Mouse (Mus musculus): ENCODE measurements at regions not wholly inside any gene's neighbourhood (a gene's known extent, or its start where the extent isn't known, plus 50 kb on each side); places are given as distances from the start of the nearest gene placed in this dataset.

- TF ChIP-seq GATA1 (IDR thresholded peaks at IDR 0.05; ENCODE audit: borderline replicate concordance, low read length) (no peak), TAL1 (conservative IDR thresholded peaks at IDR 0.05; ENCODE audit: low read depth, low read length) (no peak), POLR2AphosphoS5 (IDR thresholded peaks at IDR 0.05; ENCODE audit: insufficient replicate concordance, low read depth, low read length) (no peak), GATA2 (IDR thresholded peaks at IDR 0.05; ENCODE audit: borderline replicate concordance, low read depth, low read length) (no peak), CTCF (IDR thresholded peaks at IDR 0.05; ENCODE audit: low read depth, low read length) (no peak)
- no peak for ATAC-seq (ENCODE audit: extremely low read depth, insufficient number of reproducible peaks, low FRiP score, poor library complexity, severe bottlenecking)
- Histone ChIP-seq H3K4me1 (ENCODE audit: insufficient read depth, low read depth, low read length) (peaks cover 11% of the 10 kb centered on the region), H3K27me3 (ENCODE audit: insufficient read depth, low read length) (no peaks in the 10 kb centered on the region), H3K4me3 (ENCODE audit: low read depth, low read length) (no peak overlapping the region), H3K9me3 (replicated peaks) (no peaks in the 10 kb centered on the region), H3K36me3 (replicated peaks) (no peaks in the 10 kb centered on the region)
- DNase-seq (ENCODE audit: low spot score), result no peak
These were observed 51.3 kb upstream of the Tank start for GRCm38 (mm10) chr2:61527127-61527526.

- no peak for TF ChIP-seq POLR2AphosphoS5 (IDR thresholded peaks at IDR 0.05; ENCODE audit: insufficient replicate concordance, low read depth, low read length)
- TF ChIP-seq CTCF (IDR thresholded peaks at IDR 0.05; ENCODE audit: low read depth, low read length), result no peak
- TF ChIP-seq GATA2 (IDR thresholded peaks at IDR 0.05; ENCODE audit: borderline replicate concordance, low read depth, low read length), result no peak
- TF ChIP-seq TAL1 (conservative IDR thresholded peaks at IDR 0.05; ENCODE audit: low read depth, low read length), result no peak
- no peak for TF ChIP-seq GATA1 (IDR thresholded peaks at IDR 0.05; ENCODE audit: borderline replicate concordance, low read length)
- no peaks in the 10 kb centered on the region for H3K36me3 ChIP-seq (replicated peaks)
- no peak overlapping the region; the same call in 1 of the 2 replicates for H3K4me3 ChIP-seq (ENCODE audit: low read depth, low read length)
- H3K9me3 ChIP-seq (replicated peaks), result no peaks in the 10 kb centered on the region
- DNase-seq (ENCODE audit: low spot score) (peak; percentile 6), ATAC-seq (ENCODE audit: extremely low read depth, insufficient number of reproducible peaks, low FRiP score, poor library complexity, severe bottlenecking) (peak; percentile 55)
- H3K4me1 ChIP-seq (ENCODE audit: insufficient read depth, low read depth, low read length), result peaks cover 11% of the 10 kb centered on the region
- no peaks in the 10 kb centered on the region for H3K27me3 ChIP-seq (ENCODE audit: insufficient read depth, low read length)
These were observed 54.2 kb upstream of the Tank start for GRCm38 (mm10) chr2:61524060-61524734.

GRCm38 (mm10) chr2:61514445-61515123 lies 63.8 kb upstream of the Tank start:
- peak; percentile 74 for ATAC-seq (ENCODE audit: extremely low read depth, insufficient number of reproducible peaks, low FRiP score, poor library complexity, severe bottlenecking)
- peak; percentile 8 for DNase-seq (ENCODE audit: low spot score)
- Histone ChIP-seq H3K36me3 (replicated peaks) (no peaks in the 10 kb centered on the region), H3K9me3 (replicated peaks) (no peaks in the 10 kb centered on the region), H3K4me3 (ENCODE audit: low read depth, low read length) (no peak overlapping the region; the same call in 1 of the 2 replicates), H3K4me1 (ENCODE audit: insufficient read depth, low read depth, low read length) (peaks cover 48% of the 10 kb centered on the region), H3K27me3 (ENCODE audit: insufficient read depth, low read length) (no peaks in the 10 kb centered on the region)
- TF ChIP-seq CTCF (IDR thresholded peaks at IDR 0.05; ENCODE audit: low read depth, low read length), result no peak
- TF ChIP-seq TAL1 (conservative IDR thresholded peaks at IDR 0.05; ENCODE audit: low read depth, low read length), result peak; percentile 76

- Histone ChIP-seq H3K27me3 (ENCODE audit: insufficient read depth, low read length) (no peaks in the 10 kb centered on the region), H3K4me1 (ENCODE audit: insufficient read depth, low read depth, low read length) (peaks cover 48% of the 10 kb centered on the region), H3K4me3 (ENCODE audit: low read depth, low read length) (peak overlapping the region; percentile 50; the same call in 1 of the 2 replicates), H3K9me3 (replicated peaks) (no peaks in the 10 kb centered on the region), H3K36me3 (replicated peaks) (no peaks in the 10 kb centered on the region)
- ATAC-seq (ENCODE audit: extremely low read depth, insufficient number of reproducible peaks, low FRiP score, poor library complexity, severe bottlenecking) (peak; percentile 86), DNase-seq (ENCODE audit: low spot score) (peak; percentile 31)
- TF ChIP-seq CTCF (IDR thresholded peaks at IDR 0.05; ENCODE audit: low read depth, low read length) (no peak), GATA2 (IDR thresholded peaks at IDR 0.05; ENCODE audit: borderline replicate concordance, low read depth, low read length) (no peak), POLR2AphosphoS5 (IDR thresholded peaks at IDR 0.05; ENCODE audit: insufficient replicate concordance, low read depth, low read length) (no peak), TAL1 (conservative IDR thresholded peaks at IDR 0.05; ENCODE audit: low read depth, low read length) (no peak), GATA1 (IDR thresholded peaks at IDR 0.05; ENCODE audit: borderline replicate concordance, low read length) (no peak)
These were observed 64.5 kb upstream of the Tank start for GRCm38 (mm10) chr2:61513787-61514444.

GRCm38 (mm10) chr2:61503594-61503993 lies 74.8 kb upstream of the Tank start:
- Histone ChIP-seq H3K36me3 (replicated peaks) (no peaks in the 10 kb centered on the region), H3K4me1 (ENCODE audit: insufficient read depth, low read depth, low read length) (no peaks in the 10 kb centered on the region), H3K27me3 (ENCODE audit: insufficient read depth, low read length) (no peaks in the 10 kb centered on the region), H3K4me3 (ENCODE audit: low read depth, low read length) (no peak overlapping the region), H3K9me3 (replicated peaks) (no peaks in the 10 kb centered on the region)
- TF ChIP-seq GATA1 (IDR thresholded peaks at IDR 0.05; ENCODE audit: borderline replicate concordance, low read length), result no peak
- TF ChIP-seq POLR2AphosphoS5 (IDR thresholded peaks at IDR 0.05; ENCODE audit: insufficient replicate concordance, low read depth, low read length), result no peak
- no peak for TF ChIP-seq GATA2 (IDR thresholded peaks at IDR 0.05; ENCODE audit: borderline replicate concordance, low read depth, low read length)
- no peak for TF ChIP-seq CTCF (IDR thresholded peaks at IDR 0.05; ENCODE audit: low read depth, low read length)
- no peak for TF ChIP-seq TAL1 (conservative IDR thresholded peaks at IDR 0.05; ENCODE audit: low read depth, low read length)
- no peak for DNase-seq (ENCODE audit: low spot score)
- ATAC-seq (ENCODE audit: extremely low read depth, insufficient number of reproducible peaks, low FRiP score, poor library complexity, severe bottlenecking), result no peak

GRCm38 (mm10) chr2:61501922-61502321 lies 76.5 kb upstream of the Tank start:
- TF ChIP-seq TAL1 (conservative IDR thresholded peaks at IDR 0.05; ENCODE audit: low read depth, low read length) (no peak), GATA1 (IDR thresholded peaks at IDR 0.05; ENCODE audit: borderline replicate concordance, low read length) (no peak), GATA2 (IDR thresholded peaks at IDR 0.05; ENCODE audit: borderline replicate concordance, low read depth, low read length) (no peak)
- Histone ChIP-seq H3K4me3 (ENCODE audit: low read depth, low read length) (no peak overlapping the region), H3K36me3 (replicated peaks) (no peaks in the 10 kb centered on the region), H3K9me3 (replicated peaks) (no peaks in the 10 kb centered on the region), H3K27me3 (ENCODE audit: insufficient read depth, low read length) (no peaks in the 10 kb centered on the region), H3K4me1 (ENCODE audit: insufficient read depth, low read depth, low read length) (no peaks in the 10 kb centered on the region)
- ATAC-seq (ENCODE audit: extremely low read depth, insufficient number of reproducible peaks, low FRiP score, poor library complexity, severe bottlenecking) (no peak), DNase-seq (ENCODE audit: low spot score) (no peak)
